Mouse (Mus musculus): ENCODE data around the gene Tex14. TPM values are rescaled to one million over a fixed set of nuclear protein-coding genes. Genes with fewer than 3 reads are reported as not detected.

Gene Tex14
- 33.4 TPM for polyA plus RNA-seq (2014; fragmentation: Illumina TruSeq; extraction: RNeasy Lipid Tissue Mini Kit (QIAGEN cat#74804))

GRCm38 (mm10) chr11:87404876-87405275, at the start of gene Tex14, which contains the start of gene Rad51c:
Tex14 (plus strand) TSS chr11:87405065.
Rad51c (minus strand) TSS chr11:87404954.

GRCm38 (mm10) chr11:87358331-87359261, 46.3 kb upstream of the Tex14 start, which contains the start of gene Ppm1e:
Ppm1e (minus strand) TSS chr11:87359023.

GRCm38 (mm10) chr11:87566501-87566900, 161.6 kb downstream of the Tex14 start, which contains the start of gene Gm11492:
Gm11492 (plus strand) TSS chr11:87566653.

GRCm38 (mm10) chr11:87568255-87568953, 163.5 kb downstream of the Tex14 start, which contains the start of gene Sept4:
Sept4 (plus strand) TSS chr11:87568903.

GRCm38 (mm10) chr11:87591526-87592353, 186.9 kb downstream of the Tex14 start, which contains the start of gene Mtmr4:
Mtmr4 (plus strand) TSS chr11:87592162.

Other genes with a start within 250 kb of the Tex14 start
- gene Ppm1e, start 46.0 kb upstream of the Tex14 start, polyA plus RNA-seq (2014; fragmentation: Illumina TruSeq; extraction: RNeasy Lipid Tissue Mini Kit (QIAGEN cat#74804)): 53.1 TPM
- 11.1 TPM for gene Rad51c, start 111 bp upstream of the Tex14 start, polyA plus RNA-seq (2014; fragmentation: Illumina TruSeq; extraction: RNeasy Lipid Tissue Mini Kit (QIAGEN cat#74804))
- gene Gm11492, start 161.6 kb downstream of the Tex14 start, polyA plus RNA-seq (2014; fragmentation: Illumina TruSeq; extraction: RNeasy Lipid Tissue Mini Kit (QIAGEN cat#74804)): not detected
- 4.3 TPM for gene Sept4, start 163.8 kb downstream of the Tex14 start, polyA plus RNA-seq (2014; fragmentation: Illumina TruSeq; extraction: RNeasy Lipid Tissue Mini Kit (QIAGEN cat#74804))
- gene Mtmr4, start 187.1 kb downstream of the Tex14 start, polyA plus RNA-seq (2014; fragmentation: Illumina TruSeq; extraction: RNeasy Lipid Tissue Mini Kit (QIAGEN cat#74804)): 30.2 TPM
- 0.83 TPM for gene Hsf5, start 212.1 kb downstream of the Tex14 start, polyA plus RNA-seq (2014; fragmentation: Illumina TruSeq; extraction: RNeasy Lipid Tissue Mini Kit (QIAGEN cat#74804))